Mouse (Mus musculus) MEL (cell line): ENCODE measurements around the gene Abl1. TPM values are rescaled to one million over a fixed set of nuclear protein-coding genes. Genes with fewer than 3 reads are reported as not detected.
A peak's percentile ranks its signal among the peaks of the same experiment; 100 is the strongest.

ENCODE experiments used
- DNase-seq: peaks from one replicate; pipeline ENCODE4 v3.0.0; 2011; ENCODE audit warnings: low read depth, low spot score
- H3K27ac ChIP-seq: 2 replicates; pipeline ENCODE4 v1.5.1; 2012; ENCODE audit warnings: low read depth, mild to moderate bottlenecking, control low read depth, low read length, moderate library complexity; ENCODE audit not compliant: control insufficient read depth
- H3K27me3 ChIP-seq, 2 experiments: fragments of 150-350 bp in 1 of 2; sonication (generic) in 1 of 2; 2 replicates each; pipeline ENCODE4 v1.6.1; 2012; ENCODE audit warnings: low read length in 2 of 2, mild to moderate bottlenecking in 2 of 2, improper control_type of control experiment in 1 of 2, moderate library complexity in 1 of 2; ENCODE audit not compliant: insufficient read depth in 2 of 2, control insufficient read depth in 1 of 2
- H3K36me3 ChIP-seq, 2 experiments: 2 replicates each; pipeline ENCODE4 v1.6.1; 2012 to 2014; ENCODE audit warnings: low read length in 2 of 2, improper control_type of control experiment in 1 of 2, inconsistent platforms in 1 of 2, mild to moderate bottlenecking in 1 of 2; ENCODE audit not compliant: insufficient read depth in 2 of 2, control insufficient read depth in 1 of 2
- H3K4me1 ChIP-seq, 2 experiments: fragments of 150-350 bp in 1 of 2; sonication (generic) in 1 of 2; 2 replicates each; pipeline ENCODE4 v1.6.1; 2012; ENCODE audit warnings: low read length in 2 of 2, improper control_type of control experiment in 1 of 2, mild to moderate bottlenecking in 1 of 2; ENCODE audit not compliant: insufficient read depth in 2 of 2, control insufficient read depth in 1 of 2
- H3K4me3 ChIP-seq, 2 experiments: fragments of 150-350 bp in 1 of 2; sonication (generic) in 1 of 2; 2 replicates each; pipeline ENCODE4 v1.5.1; 2012; ENCODE audit warnings: low read depth in 2 of 2, low read length in 2 of 2, mild to moderate bottlenecking in 2 of 2, moderate library complexity in 2 of 2, control low read depth in 1 of 2, improper control_type of control experiment in 1 of 2; ENCODE audit not compliant: control insufficient read depth in 1 of 2, insufficient read depth in 1 of 2
- H3K79me2 ChIP-seq: 2 replicates; pipeline ENCODE4 v1.6.1; 2012; ENCODE audit warnings: mild to moderate bottlenecking, low read length, moderate library complexity; ENCODE audit not compliant: control insufficient read depth, poor library complexity, insufficient read depth
- H3K9ac ChIP-seq: 2 replicates; pipeline ENCODE4 v1.6.1; 2012; ENCODE audit warnings: low read depth, mild to moderate bottlenecking, control low read depth, low read length, moderate library complexity; ENCODE audit not compliant: control insufficient read depth, poor library complexity, severe bottlenecking
- H3K9me3 ChIP-seq: fragments of 150-350 bp; sonication (generic); replicated peaks from 2 replicates; pipeline ENCODE4 v1.6.1; 2012; ENCODE audit warnings: mild to moderate bottlenecking, low read length, improper control_type of control experiment, moderate library complexity; ENCODE audit not compliant: insufficient read depth
- CTCF ChIP-seq, 3 experiments: IDR thresholded peaks in 2 of 3; conservative IDR thresholded peaks in 1 of 3; 2 replicates each; pipeline ENCODE4 v1.5.1; 2011 to 2012; ENCODE audit warnings: low read length in 3 of 3, low read depth in 2 of 3, mild to moderate bottlenecking in 2 of 3, improper control_type of control experiment in 1 of 3, inconsistent platforms in 1 of 3, mixed read lengths in 1 of 3, moderate library complexity in 1 of 3; ENCODE audit not compliant: control insufficient read depth in 1 of 3, insufficient read depth in 1 of 3, poor library complexity in 1 of 3, severe bottlenecking in 1 of 3
- E2F4 ChIP-seq: IDR thresholded peaks from 2 replicates; pipeline ENCODE4 v1.6.1; 2011; ENCODE audit warnings: low read depth, low read length, improper control_type of control experiment, borderline replicate concordance
- EP300 ChIP-seq, 2 experiments: IDR thresholded peaks; 2 replicates each; pipeline ENCODE4 v1.6.1; 2011; ENCODE audit warnings: improper control_type of control experiment in 2 of 2, low read length in 2 of 2, low read depth in 1 of 2, mild to moderate bottlenecking in 1 of 2
- ETS1 ChIP-seq: IDR thresholded peaks from 2 replicates; pipeline ENCODE4 v1.6.1; 2012; ENCODE audit warnings: low read depth, mild to moderate bottlenecking, inconsistent platforms, low read length, improper control_type of control experiment, moderate library complexity
- GATA1 ChIP-seq: IDR thresholded peaks from 2 replicates; pipeline ENCODE4 v1.6.1; 2011; ENCODE audit warnings: low read depth, low read length, improper control_type of control experiment
- HCFC1 ChIP-seq: IDR thresholded peaks from 2 replicates; pipeline ENCODE4 v1.6.1; 2012; ENCODE audit warnings: low read depth, mild to moderate bottlenecking, inconsistent platforms, low read length, improper control_type of control experiment, moderate library complexity
- JUND ChIP-seq: IDR thresholded peaks from 2 replicates; pipeline ENCODE4 v1.6.1; 2011; ENCODE audit warnings: low read depth, mild to moderate bottlenecking, improper control_type of control experiment, low read length
- MAX ChIP-seq: IDR thresholded peaks from 2 replicates; pipeline ENCODE4 v1.6.1; 2011; ENCODE audit warnings: low read length, improper control_type of control experiment
- MEF2A ChIP-seq: IDR thresholded peaks from 2 replicates; pipeline ENCODE4 v1.6.1; 2014; ENCODE audit warnings: low read depth, mild to moderate bottlenecking, inconsistent platforms, low read length, improper control_type of control experiment; ENCODE audit not compliant: poor library complexity, insufficient replicate concordance, severe bottlenecking; ENCODE audit errors: extremely low read depth
- MYC ChIP-seq: IDR thresholded peaks from 2 replicates; pipeline ENCODE4 v1.6.1; 2011; ENCODE audit warnings: low read depth, mild to moderate bottlenecking, low read length, improper control_type of control experiment, moderate library complexity
- POLR2A ChIP-seq, 2 experiments: IDR thresholded peaks; 2 replicates each; pipeline ENCODE4 v1.6.1; 2011 to 2012; ENCODE audit warnings: low read length in 2 of 2, mild to moderate bottlenecking in 2 of 2, control low read depth in 1 of 2, improper control_type of control experiment in 1 of 2, low read depth in 1 of 2, moderate library complexity in 1 of 2; ENCODE audit not compliant: control insufficient read depth in 1 of 2, insufficient read depth in 1 of 2, poor library complexity in 1 of 2
- POLR2AphosphoS2 ChIP-seq: IDR thresholded peaks from 2 replicates; pipeline ENCODE4 v1.6.1; 2011; ENCODE audit warnings: low read length, improper control_type of control experiment
- POLR2AphosphoS5 ChIP-seq: IDR thresholded peaks from 2 replicates; pipeline ENCODE4 v1.6.1; 2012; ENCODE audit warnings: low read depth, borderline replicate concordance, mild to moderate bottlenecking, inconsistent platforms, low read length, moderate library complexity, mixed read lengths
- RAD21 ChIP-seq: IDR thresholded peaks from 2 replicates; pipeline ENCODE4 v1.6.1; 2011; ENCODE audit warnings: mild to moderate bottlenecking, low read depth, low read length, improper control_type of control experiment
- RCOR1 ChIP-seq: IDR thresholded peaks from 2 replicates; pipeline ENCODE4 v1.6.1; 2012; ENCODE audit warnings: low read depth, mild to moderate bottlenecking, inconsistent platforms, low read length, improper control_type of control experiment
- SIN3A ChIP-seq: IDR thresholded peaks from 2 replicates; pipeline ENCODE4 v1.6.1; 2012; ENCODE audit warnings: low read length, improper control_type of control experiment, inconsistent platforms
- TCF12 ChIP-seq: IDR thresholded peaks from 2 replicates; pipeline ENCODE4 v1.6.1; 2014; ENCODE audit warnings: low read depth, mild to moderate bottlenecking, inconsistent platforms, low read length, improper control_type of control experiment, moderate library complexity
- polyA plus RNA-seq, 2 experiments: library from polyadenylated mRNA; stranded (reverse) in 1 of 2; unstranded in 1 of 2; fragments of >175 nt in 1 of 2; fragments of >200 nt in 1 of 2; gene quantifications; 2 replicates each; pipeline versions ENCODE4 v1.2.1 to v1.2.4; 2012; ENCODE audit warnings: low replicate concordance in 2 of 2, low read depth in 1 of 2; ENCODE audit not compliant: insufficient read length in 2 of 2, insufficient read depth in 1 of 2, missing spikeins in 1 of 2
- total RNA-seq: library from RNA; depleted of rRNA; stranded (reverse); fragments of 300-350 nt; gene quantifications from 2 replicates; pipeline ENCODE4 v1.2.3, GENCODE M21; 2012

Abl1 gene
- total and polyA plus RNA-seq, 3 experiments: 21.3 to 47.1 TPM; not detected in 1

DNA sequence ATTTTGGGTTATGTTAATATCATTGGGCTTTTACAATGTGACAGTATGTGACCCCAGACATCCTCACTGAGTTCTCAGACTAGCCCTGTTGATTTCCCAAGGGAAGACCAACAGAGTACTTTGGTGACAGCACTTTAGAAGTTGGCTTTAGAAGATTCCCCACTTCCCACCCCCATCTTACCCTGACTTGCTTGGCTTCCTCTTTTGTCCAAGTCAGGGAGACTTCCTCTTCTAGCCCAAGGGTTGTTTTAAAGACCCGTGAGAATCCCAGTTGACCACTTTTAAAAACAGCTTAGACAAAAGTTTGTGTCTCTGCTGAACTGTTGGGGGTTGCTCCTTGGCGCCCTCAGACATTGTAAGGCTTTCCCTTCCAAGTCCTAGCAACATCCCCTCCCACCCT lies 75.1 kb downstream of the Abl1 start:
- Histone ChIP-seq H3K4me1 (peaks cover 5 to 30% of the 10 kb centered on the region in 2 experiments), H3K27me3 (no peaks in the 10 kb centered on the region), H3K9me3 (no peaks in the 10 kb centered on the region)

DNA sequence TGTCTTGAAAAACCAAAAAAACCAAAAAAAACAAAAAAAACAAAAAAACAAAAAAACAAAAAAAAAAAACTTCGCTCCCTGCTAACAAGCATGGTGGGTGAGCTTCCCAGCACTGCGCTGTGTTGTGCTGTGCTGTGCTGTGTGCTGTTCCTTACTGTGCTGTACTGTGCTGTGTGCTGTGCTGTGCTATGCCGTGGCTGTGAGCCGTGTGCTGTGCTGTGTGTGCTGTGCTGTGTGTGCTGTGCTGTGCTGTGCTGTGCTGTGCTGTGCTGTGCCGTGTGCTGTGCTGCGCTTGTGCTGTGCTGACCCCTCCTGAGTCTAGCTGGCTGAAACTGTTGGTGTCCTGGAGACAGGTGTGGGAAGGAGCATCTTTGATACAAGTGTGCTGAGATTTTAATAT lies 78.9 kb downstream of the Abl1 start:
- peaks cover 0 to 12% of the 10 kb centered on the region in 2 experiments; a peak in 2 of 4 replicates for H3K36me3 ChIP-seq
- no peaks in the 10 kb centered on the region for H3K9me3 ChIP-seq
- DNase-seq: no peak
- peaks cover 30% of the 10 kb centered on the region for H3K79me2 ChIP-seq
- H3K4me1 ChIP-seq: peaks cover 4 to 18% of the 10 kb centered on the region in 2 experiments
- TF ChIP-seq POLR2AphosphoS5 (no peak), POLR2AphosphoS2 (no peak), MAX (no peak), ETS1 (no peak), MYC (no peak), MEF2A (no peak)
- TF ChIP-seq, all 39 proteins: peak for 0
- Histone ChIP-seq H3K27ac (no peak overlapping the region), H3K9ac (no peak overlapping the region), H3K27me3 (no peaks in the 10 kb centered on the region), H3K4me3 (no peak overlapping the region)

More for the DNA sequence above, 75.1 kb downstream of the Abl1 start:
- Histone ChIP-seq H3K4me3 (no peak overlapping the region), H3K9ac (no peak overlapping the region), H3K27ac (no peak overlapping the region), H3K79me2 (peaks cover 42% of the 10 kb centered on the region), H3K36me3 (peaks cover 0 to 25% of the 10 kb centered on the region in 2 experiments; a peak in 2 of 4 replicates)
- 0 out of 2 replicates have a peak, but pooled peaks have one; percentile 24 for TF ChIP-seq RCOR1
- TF ChIP-seq E2F4: no peak
- TF ChIP-seq CTCF (IDR thresholded peaks at IDR 0.05 in 2 of 3, conservative IDR thresholded peaks at IDR 0.05 in 1 of 3; ENCODE audit: control insufficient read depth in 1 of 3, insufficient read depth in 1 of 3, low read depth in 2 of 3, low read length in 3 of 3, poor library complexity in 1 of 3, severe bottlenecking in 1 of 3): no peak
- TF ChIP-seq GATA1: no peak
- no peak for TF ChIP-seq RAD21
- TF ChIP-seq POLR2AphosphoS2: no peak
- TF ChIP-seq SIN3A: peak; percentile 24; the same call in 1 of the 2 replicates
- TF ChIP-seq EP300 (IDR thresholded peaks at IDR 0.05; ENCODE audit: low read depth in 1 of 2, low read length in 2 of 2): peak in 1 of 2 experiments; percentile 57; a peak in 2 of 4 replicates
- TF ChIP-seq TCF12: no peak
- TF ChIP-seq JUND: no peak
- no peak for TF ChIP-seq HCFC1
- no peak for TF ChIP-seq POLR2A (IDR thresholded peaks at IDR 0.05; ENCODE audit: control insufficient read depth in 1 of 2, insufficient read depth in 1 of 2, low read depth in 1 of 2, low read length in 2 of 2, poor library complexity in 1 of 2)
- DNase-seq: peak; percentile 81
